Mouse (Mus musculus): Measurements from ENCODE around the gene Aqp7. TPM values are rescaled to one million over a fixed set of nuclear protein-coding genes. Genes with fewer than 3 reads are reported as not detected.
"Not testable (repeated sequence)": the region's sequence is repeated elsewhere in the genome, so short reads cannot be mapped to it uniquely, and the experiment has no call there.

Aqp7 gene
- total RNA-seq (2021), result 10 to 100 TPM in 1 of 2 experiments, 1 to 10 TPM in 1; 9.3 to 11.2 TPM
- long read RNA-seq, experiment 1, transcript Aqp7-201 (8 exons, 2,527 nt), result major isoform, 19 of 23 reads
- long read RNA-seq, experiment 1, partial matches to known transcripts, result 0 of 23 reads
- long read RNA-seq, experiment 1, other reads (novel, unspliced or antisense), result 4 of 23 reads
- long read RNA-seq, experiment 2, transcript Aqp7-201 (8 exons, 2,527 nt), result major isoform, 10 of 18 reads
- long read RNA-seq, experiment 2, partial matches to known transcripts, result 1 of 18 reads
- long read RNA-seq, experiment 2, other reads (novel, unspliced or antisense), result 7 of 18 reads

DNA sequence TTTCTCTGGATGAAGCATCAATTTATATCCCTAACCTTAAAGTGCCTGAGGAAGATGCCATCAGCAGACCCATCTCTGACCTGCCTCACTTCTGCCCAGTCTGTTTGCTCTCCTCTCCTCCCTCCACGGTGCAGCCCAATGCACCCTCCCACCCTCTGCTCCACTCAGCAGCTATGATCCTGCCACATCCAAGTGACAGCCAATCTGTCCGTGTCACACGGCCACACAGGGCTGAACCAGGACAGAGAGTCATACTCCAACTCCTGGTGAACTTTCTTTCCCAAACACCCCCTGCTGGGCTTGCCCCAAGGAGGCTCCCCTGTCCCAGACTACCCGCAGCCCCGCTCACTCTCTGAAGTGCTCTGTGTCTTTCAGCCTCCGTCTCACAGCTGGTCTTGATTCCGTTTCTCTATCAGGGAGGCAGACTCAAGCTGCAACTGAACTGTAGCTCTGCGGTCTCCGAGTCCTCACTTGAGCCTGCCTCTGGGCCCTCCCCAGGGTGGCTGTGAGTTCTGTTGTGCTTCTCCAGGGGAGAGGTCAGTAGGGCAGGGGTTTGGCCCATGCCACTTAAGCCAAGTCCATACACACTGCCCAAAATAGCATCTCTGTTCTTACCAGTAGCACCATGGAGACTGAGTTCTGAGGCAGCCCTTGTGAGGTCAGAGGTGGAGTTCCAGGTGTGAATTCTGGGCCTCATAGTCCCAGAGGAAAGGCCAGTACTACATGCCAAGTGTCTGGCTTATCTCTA is at the start of gene Aqp7:
TSS of gene Aqp7 (minus strand) at position 616 of the 748 bp plus-strand sequence.
- Histone ChIP-seq H3K4me3 (peak within 1 kb of the TSS; percentile 69), H3K27ac (peak within 1 kb of the TSS; percentile 84)
- intact Hi-C loops (cut with DNase I), result no loop called here
- no peak for TF ChIP-seq CTCF (IDR thresholded peaks at IDR 0.05)
- DNase-seq, result peak; percentile 43

GRCm38 (mm10) chr4:41097381-41097780 is 49.4 kb upstream of the Aqp7 start:
- Histone ChIP-seq H3K27ac (no peak overlapping the region), H3K4me3 (no peak overlapping the region)
- intact Hi-C loops (cut with DNase I), result no loop called here
- TF ChIP-seq CTCF (IDR thresholded peaks at IDR 0.05), result no peak
- no peak for DNase-seq

DNA sequence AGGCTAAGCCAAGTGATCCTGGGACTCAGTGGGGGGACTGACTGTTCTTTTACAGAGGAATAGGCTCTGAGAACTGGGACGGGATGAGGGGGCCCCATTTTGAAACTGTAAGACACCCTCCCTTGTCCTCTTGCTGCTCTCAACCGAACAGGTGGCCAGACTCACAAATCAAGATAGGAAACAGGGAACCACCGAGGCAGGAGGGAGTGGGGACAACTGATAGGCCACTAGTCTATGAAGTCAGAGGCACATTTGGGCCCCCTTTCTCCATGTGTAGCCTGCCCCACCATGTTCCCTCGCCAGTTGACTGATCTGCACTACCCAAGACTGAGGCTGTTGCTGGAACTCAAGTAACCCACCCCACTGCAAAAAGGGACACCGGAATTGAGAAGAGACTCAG is 48.9 kb upstream of the Aqp7 start:
- no peak for DNase-seq
- Histone ChIP-seq H3K27ac (no peak overlapping the region), H3K4me3 (no peak overlapping the region)
- intact Hi-C loops (cut with DNase I), result no loop called here
- TF ChIP-seq CTCF (IDR thresholded peaks at IDR 0.05), result no peak

DNA sequence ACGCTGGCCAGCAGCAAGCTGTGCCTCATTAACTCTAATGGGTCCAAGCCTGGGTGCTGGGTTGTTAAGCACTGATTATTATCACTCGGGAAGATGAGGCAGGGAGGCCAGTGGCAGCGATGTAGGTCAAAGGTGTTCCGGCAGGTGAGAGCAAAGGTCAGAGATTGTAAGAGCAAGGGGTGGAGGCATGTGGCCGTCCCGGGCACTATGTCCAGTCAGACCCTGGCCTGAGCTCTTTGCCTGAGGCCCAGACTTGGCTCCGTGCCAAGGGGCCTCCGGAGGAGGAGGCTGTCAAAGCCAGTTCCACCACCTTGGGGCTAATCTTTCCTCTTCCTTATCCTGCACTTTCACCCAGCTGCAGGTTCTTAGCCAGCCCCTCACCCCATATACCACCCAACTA is 48.2 kb upstream of the Aqp7 start:
- TF ChIP-seq CTCF (IDR thresholded peaks at IDR 0.05), result no peak
- intact Hi-C loops (cut with DNase I), result no loop called here
- no peak for DNase-seq
- no peak overlapping the region for H3K4me3 ChIP-seq
- no peak overlapping the region for H3K27ac ChIP-seq

- intact Hi-C loops (cut with DNase I), result no loop called here
- no peak overlapping the region for H3K27ac ChIP-seq
These were observed 46.4 kb upstream of the Aqp7 start for GRCm38 (mm10) chr4:41094361-41094760.

GRCm38 (mm10) chr4:41092958-41093357 is 45.0 kb upstream of the Aqp7 start:
- H3K27ac ChIP-seq, result no peak overlapping the region
- no peak for TF ChIP-seq CTCF (IDR thresholded peaks at IDR 0.05)
- DNase-seq, result no peak
- no peak overlapping the region for H3K4me3 ChIP-seq
- intact Hi-C loops (cut with DNase I), result no loop called here

More at GRCm38 (mm10) chr4:41094361-41094760, 46.4 kb upstream of the Aqp7 start:
- DNase-seq, result no peak
- TF ChIP-seq CTCF (IDR thresholded peaks at IDR 0.05), result no peak
- no peak overlapping the region for H3K4me3 ChIP-seq

GRCm38 (mm10) chr4:41091391-41091790 is 43.5 kb upstream of the Aqp7 start:
- no peak overlapping the region for H3K27ac ChIP-seq
- H3K4me3 ChIP-seq, result no peak overlapping the region
- no peak for DNase-seq
- no peak for TF ChIP-seq CTCF (IDR thresholded peaks at IDR 0.05)
- intact Hi-C loops (cut with DNase I), result no loop called here

DNA sequence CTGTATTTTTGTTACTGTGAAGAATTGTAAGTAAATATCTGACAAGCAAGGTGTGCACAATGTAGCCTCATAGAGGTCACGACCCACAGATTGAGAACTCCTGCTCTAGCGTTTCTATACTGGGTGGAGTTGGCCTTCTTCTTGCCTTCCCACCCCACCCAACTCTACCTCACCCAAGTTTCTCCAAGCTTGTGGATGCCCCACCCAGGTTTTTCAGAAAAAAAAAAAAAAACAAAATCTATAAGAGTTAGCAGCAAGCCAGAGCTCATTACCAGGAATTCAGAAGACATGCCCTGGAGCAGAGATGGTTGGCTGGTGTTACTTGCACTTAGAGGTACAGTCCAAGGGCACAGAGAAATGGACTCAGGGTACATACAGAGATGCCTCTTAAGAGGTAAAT is 41.8 kb upstream of the Aqp7 start:
- intact Hi-C loops (cut with DNase I), result no loop called here
- H3K27ac ChIP-seq, result no peak overlapping the region
- H3K4me3 ChIP-seq, result no peak overlapping the region
- TF ChIP-seq CTCF (IDR thresholded peaks at IDR 0.05), result no peak
- DNase-seq, result no peak

DNA sequence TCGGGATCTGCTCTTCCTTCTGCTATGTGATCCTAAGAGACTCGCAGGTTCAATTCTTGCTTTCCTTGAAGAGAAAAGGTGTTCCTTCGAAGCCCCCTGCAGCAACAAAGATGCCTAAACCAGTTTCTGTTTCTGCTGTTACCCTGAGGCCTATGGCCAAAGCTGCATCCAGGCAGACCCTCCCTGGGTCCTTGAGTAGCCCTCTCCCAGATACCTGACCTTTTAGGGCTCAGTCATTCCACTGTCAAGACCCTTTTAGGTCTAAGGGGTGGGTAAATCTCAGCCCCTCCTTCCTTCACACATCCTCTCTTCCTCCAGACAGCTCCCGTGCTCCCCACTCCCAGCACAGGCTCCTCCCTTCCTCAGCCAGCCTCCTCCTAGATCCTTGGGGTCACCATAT is 41.2 kb upstream of the Aqp7 start:
- Histone ChIP-seq H3K27ac (no peak overlapping the region), H3K4me3 (no peak overlapping the region)
- TF ChIP-seq CTCF (IDR thresholded peaks at IDR 0.05), result no peak
- intact Hi-C loops (cut with DNase I), result no loop called here
- no peak for DNase-seq

DNA sequence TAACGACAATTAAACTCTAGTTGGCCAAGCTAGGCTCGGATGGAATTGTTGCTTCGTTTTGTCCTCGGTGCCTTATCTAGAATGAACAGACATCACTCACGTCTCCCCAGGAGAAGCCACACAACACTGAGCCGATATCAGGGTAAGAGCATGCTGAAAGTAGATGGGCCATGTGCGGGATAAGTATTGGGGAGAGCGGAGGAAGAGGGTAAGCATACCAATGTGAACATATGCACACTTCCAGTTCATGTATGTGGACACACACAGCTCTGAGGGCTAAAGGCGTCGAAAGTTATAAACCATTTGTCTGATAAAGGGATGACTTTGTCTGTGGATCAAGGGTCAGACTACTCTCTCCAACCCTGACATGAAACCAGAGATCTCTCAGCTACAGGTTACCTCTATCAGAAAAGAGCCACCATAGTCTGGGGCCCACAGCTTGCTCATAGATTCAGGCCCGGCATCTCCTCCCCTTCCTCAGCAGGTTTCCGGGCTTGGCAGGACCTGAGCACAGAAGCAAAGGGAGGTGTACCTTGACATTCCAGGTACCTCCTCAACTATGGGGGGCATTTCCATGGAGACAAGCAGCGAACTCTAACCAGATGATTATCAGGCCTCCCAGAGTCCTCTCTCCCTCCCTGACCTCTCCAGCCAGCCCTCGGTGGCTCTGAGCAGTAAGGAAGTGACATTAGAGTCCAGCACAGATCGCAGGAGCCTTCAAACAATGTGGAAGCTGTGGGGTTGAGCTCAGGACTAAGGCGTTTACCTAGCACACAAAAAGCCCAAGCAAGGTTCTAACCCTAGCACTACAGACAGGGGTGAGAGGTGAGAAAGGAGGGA is 39.7 kb upstream of the Aqp7 start:
- intact Hi-C loops (cut with DNase I), result no loop called here
- no peak overlapping the region for H3K4me3 ChIP-seq
- H3K27ac ChIP-seq, result no peak overlapping the region
- no peak for DNase-seq
- TF ChIP-seq CTCF (IDR thresholded peaks at IDR 0.05), result no peak

DNA sequence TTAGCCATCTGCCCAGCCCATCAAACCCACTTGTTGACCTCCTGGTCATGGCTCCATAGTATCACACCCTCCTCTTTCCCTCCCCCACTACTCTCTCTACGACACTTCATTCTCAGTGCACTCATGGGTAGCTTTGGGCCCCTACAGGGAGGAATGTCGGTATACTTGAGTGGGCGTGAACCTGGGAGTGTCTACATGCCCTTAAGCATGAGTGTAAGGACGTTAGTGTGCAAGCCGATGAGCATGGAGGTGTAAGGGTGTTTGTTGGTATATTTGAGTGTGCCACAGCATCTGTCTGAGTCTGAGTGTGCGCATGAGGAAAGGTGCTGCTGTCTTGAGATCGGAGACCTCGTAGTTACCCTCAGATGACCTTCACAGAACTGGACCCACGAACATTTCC is 39.0 kb upstream of the Aqp7 start:
- Histone ChIP-seq H3K4me3 (no peak overlapping the region), H3K27ac (no peak overlapping the region)
- DNase-seq, result no peak
- TF ChIP-seq CTCF (IDR thresholded peaks at IDR 0.05), result no peak
- intact Hi-C loops (cut with DNase I), result no loop called here

- DNase-seq, result no peak
- Histone ChIP-seq H3K27ac (no peak overlapping the region), H3K4me3 (no peak overlapping the region)
- no peak for TF ChIP-seq CTCF (IDR thresholded peaks at IDR 0.05)
- intact Hi-C loops (cut with DNase I), result no loop called here
These were observed 36.9 kb upstream of the Aqp7 start for GRCm38 (mm10) chr4:41084819-41085218.

DNA sequence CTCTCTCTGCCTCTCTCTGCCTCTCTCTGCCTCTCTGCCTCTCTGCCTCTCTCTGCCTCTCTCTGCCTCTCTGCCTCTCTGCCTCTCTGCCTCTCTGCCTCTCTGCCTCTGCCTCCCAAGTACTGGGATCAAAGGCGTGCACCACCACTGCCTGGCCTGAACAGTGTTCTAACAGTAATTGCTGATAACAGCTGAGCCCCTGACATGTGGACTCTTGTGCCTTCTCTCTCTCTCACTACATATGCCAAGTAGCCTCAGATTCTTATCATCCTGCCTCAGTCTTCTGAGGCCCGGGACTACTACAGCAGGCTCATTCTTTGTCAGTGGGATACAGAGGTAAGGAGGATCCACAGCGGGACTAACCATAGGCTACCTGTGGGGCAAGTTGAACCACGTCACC is 34.9 kb upstream of the Aqp7 start:
- DNase-seq; H3K27ac ChIP-seq; H3K4me3 ChIP-seq; intact Hi-C loops (cut with DNase I): not testable (repeated sequence)
